Mouse (Mus musculus) limb, embryonic 13.5 days (tissue): Measurements from ENCODE around the gene Fadd. TPM values are rescaled to one million over a fixed set of nuclear protein-coding genes. Genes with fewer than 3 reads are reported as not detected.

Source experiments
- ATAC-seq: fragments of 200-750 bp; cut with Nextera tagmentation; 2 replicates; pipeline ENCODE4 v1.8.0; 2017; ENCODE audit warnings: low read depth, moderate number of reproducible peaks, moderate TSS enrichment; ENCODE audit not compliant: low FRiP score
- H3K27ac ChIP-seq: fragments of 300-500 bp; sonication (generic); 2 replicates; pipeline ENCODE4 v1.5.1; 2015; ENCODE audit warnings: inconsistent platforms, mild to moderate bottlenecking, moderate library complexity
- H3K27me3 ChIP-seq: fragments of 300-500 bp; sonication (generic); 2 replicates; pipeline ENCODE4 v1.6.1; 2015; ENCODE audit warnings: mild to moderate bottlenecking, inconsistent platforms
- H3K36me3 ChIP-seq: fragments of 300-500 bp; sonication (generic); 2 replicates; pipeline ENCODE4 v1.6.1; 2015; ENCODE audit warnings: inconsistent platforms, mild to moderate bottlenecking, moderate library complexity
- H3K4me1 ChIP-seq: fragments of 300-500 bp; sonication (generic); 2 replicates; pipeline ENCODE4 v1.6.1; 2015; ENCODE audit warnings: inconsistent platforms
- H3K4me2 ChIP-seq: fragments of 300-500 bp; sonication (generic); replicated peaks from 2 replicates; pipeline ENCODE4 v1.6.1; 2015; ENCODE audit warnings: inconsistent platforms, mild to moderate bottlenecking, moderate library complexity
- H3K4me3 ChIP-seq: fragments of 300-500 bp; sonication (generic); 2 replicates; pipeline ENCODE4 v1.5.1; 2015; ENCODE audit warnings: moderate library complexity, mild to moderate bottlenecking, inconsistent platforms
- H3K9ac ChIP-seq: fragments of 300-500 bp; sonication (generic); 2 replicates; pipeline ENCODE4 v1.6.1; 2015; ENCODE audit warnings: mild to moderate bottlenecking, inconsistent platforms
- H3K9me3 ChIP-seq: fragments of 300-500 bp; sonication (generic); 2 replicates; pipeline ENCODE4 v1.6.1; 2016; ENCODE audit warnings: inconsistent platforms
- WGBS: fragments of 180-500 bp; shearing (Covaris S2); methylation state at CpG from one replicate; pipeline ENCODE4 v1.1.7; 2015; 5-methylcytosine and 5-hydroxymethylcytosine counted together
- polyA plus RNA-seq: library from polyadenylated mRNA; unstranded; fragments of >200 nt; fragmentation: Nextera tagmentation; extraction: Ambion mirVana; gene quantifications from 2 replicates; pipeline ENCODE4 v1.2.1, GENCODE M21; 2015

The Fadd gene
- polyA plus RNA-seq: 9.6 and 10.6 TPM in 2 replicates

- peak; percentile 87 for ATAC-seq
- Histone ChIP-seq H3K27me3 (peaks cover 5% of the 10 kb centered on the region; the same call in 1 of the 2 replicates), H3K36me3 (peaks cover 22% of the 10 kb centered on the region), H3K4me1 (peaks cover 19% of the 10 kb centered on the region), H3K4me3 (peak within 1 kb of the TSS; percentile 84), H3K4me2 (peak within 1 kb of the TSS; percentile 88), H3K27ac (peak within 1 kb of the TSS; percentile 89), H3K9me3 (no peaks in the 10 kb centered on the region), H3K9ac (peak within 1 kb of the TSS; percentile 84)
- WGBS: 2% methylated on average over 34 of the region's 34 CpGs
Observed at GRCm38 (mm10) chr7:144582284-144582980, at the start of gene Fadd. TSS of gene Fadd (minus strand) at chr7:144582463.

GRCm38 (mm10) chr7:144630622-144631021 lies 48.4 kb upstream of the Fadd start:
- WGBS: 75% methylated on average over 3 of the region's 3 CpGs
- H3K36me3 ChIP-seq: no peaks in the 10 kb centered on the region
- H3K9me3 ChIP-seq: no peaks in the 10 kb centered on the region
- H3K4me3 ChIP-seq: no peak overlapping the region
- H3K9ac ChIP-seq: no peak overlapping the region
- H3K4me1 ChIP-seq: peaks cover 19% of the 10 kb centered on the region
- H3K4me2 ChIP-seq: no peak overlapping the region
- no peaks in the 10 kb centered on the region for H3K27me3 ChIP-seq
- no peak overlapping the region for H3K27ac ChIP-seq
- no peak for ATAC-seq

- Histone ChIP-seq H3K9ac (no peak overlapping the region), H3K27me3 (no peaks in the 10 kb centered on the region), H3K27ac (no peak overlapping the region), H3K9me3 (no peaks in the 10 kb centered on the region), H3K4me1 (peaks cover 19% of the 10 kb centered on the region), H3K4me3 (no peak overlapping the region), H3K36me3 (no peaks in the 10 kb centered on the region), H3K4me2 (no peak overlapping the region)
- no peak for ATAC-seq
- WGBS: 26% methylated on average over 3 of the region's 3 CpGs
Observed at GRCm38 (mm10) chr7:144628334-144628915, 46.2 kb upstream of the Fadd start.

GRCm38 (mm10) chr7:144627606-144628333 lies 45.5 kb upstream of the Fadd start:
- Histone ChIP-seq H3K4me1 (peaks cover 19% of the 10 kb centered on the region), H3K27ac (no peak overlapping the region), H3K4me3 (no peak overlapping the region), H3K9ac (no peak overlapping the region), H3K27me3 (no peaks in the 10 kb centered on the region), H3K36me3 (no peaks in the 10 kb centered on the region), H3K4me2 (no peak overlapping the region), H3K9me3 (no peaks in the 10 kb centered on the region)
- ATAC-seq: no peak
- 34% methylated on average over 13 of the region's 13 CpGs for WGBS

GRCm38 (mm10) chr7:144626042-144626441 lies 43.8 kb upstream of the Fadd start:
- Histone ChIP-seq H3K27ac (no peak overlapping the region), H3K4me2 (no peak overlapping the region), H3K4me3 (no peak overlapping the region), H3K36me3 (no peaks in the 10 kb centered on the region), H3K9me3 (0 out of 2 replicates have a peak, but pooled peaks cover 5% of the 10 kb centered on the region), H3K4me1 (peaks cover 21% of the 10 kb centered on the region), H3K9ac (no peak overlapping the region), H3K27me3 (no peaks in the 10 kb centered on the region)
- 83% methylated on average over 2 of the region's 2 CpGs for WGBS
- no peak for ATAC-seq

- Histone ChIP-seq H3K9ac (no peak overlapping the region; the same call in 1 of the 2 replicates), H3K4me1 (peaks cover 3% of the 10 kb centered on the region; the same call in 1 of the 2 replicates), H3K9me3 (0 out of 2 replicates have a peak, but pooled peaks cover 5% of the 10 kb centered on the region), H3K4me3 (no peak overlapping the region), H3K36me3 (no peaks in the 10 kb centered on the region), H3K4me2 (no peak overlapping the region), H3K27me3 (no peaks in the 10 kb centered on the region), H3K27ac (no peak overlapping the region)
- ATAC-seq: no peak
- WGBS: 64% methylated on average over 22 of the region's 22 CpGs
Observed at GRCm38 (mm10) chr7:144620721-144621681, 38.7 kb upstream of the Fadd start.

- no peak overlapping the region for H3K4me2 ChIP-seq
- no peak for ATAC-seq
- H3K9ac ChIP-seq: no peak overlapping the region
Observed at GRCm38 (mm10) chr7:144620315-144620714, 38.1 kb upstream of the Fadd start.

GRCm38 (mm10) chr7:144615343-144615742 lies 33.1 kb upstream of the Fadd start:
- no peak for ATAC-seq

More at GRCm38 (mm10) chr7:144620315-144620714, 38.1 kb upstream of the Fadd start:
- H3K9me3 ChIP-seq: 0 out of 2 replicates have a peak, but pooled peaks cover 5% of the 10 kb centered on the region
- no peaks in the 10 kb centered on the region for H3K36me3 ChIP-seq
- H3K4me3 ChIP-seq: no peak overlapping the region
- peaks cover 3% of the 10 kb centered on the region; the same call in 1 of the 2 replicates for H3K4me1 ChIP-seq
- H3K27me3 ChIP-seq: no peaks in the 10 kb centered on the region
- H3K27ac ChIP-seq: no peak overlapping the region

GRCm38 (mm10) chr7:144612829-144613228 lies 30.6 kb upstream of the Fadd start:
- no peak overlapping the region for H3K4me3 ChIP-seq
- H3K4me2 ChIP-seq: no peak overlapping the region
- H3K9ac ChIP-seq: no peak overlapping the region
- H3K9me3 ChIP-seq: no peaks in the 10 kb centered on the region
- no peaks in the 10 kb centered on the region for H3K4me1 ChIP-seq
- H3K36me3 ChIP-seq: no peaks in the 10 kb centered on the region
- H3K27ac ChIP-seq: no peak overlapping the region
- H3K27me3 ChIP-seq: no peaks in the 10 kb centered on the region
- 73% methylated on average over 4 of the region's 4 CpGs for WGBS
- no peak for ATAC-seq

More at GRCm38 (mm10) chr7:144615343-144615742, 33.1 kb upstream of the Fadd start:
- H3K4me2 ChIP-seq: no peak overlapping the region
- no peaks in the 10 kb centered on the region for H3K36me3 ChIP-seq
- no peaks in the 10 kb centered on the region for H3K27me3 ChIP-seq
- no peaks in the 10 kb centered on the region for H3K9me3 ChIP-seq
- H3K9ac ChIP-seq: no peak overlapping the region
- H3K4me3 ChIP-seq: no peak overlapping the region
- WGBS: 73% methylated on average over 6 of the region's 6 CpGs
- no peaks in the 10 kb centered on the region for H3K4me1 ChIP-seq
- H3K27ac ChIP-seq: no peak overlapping the region

- H3K4me3 ChIP-seq: no peak overlapping the region
- no peak for ATAC-seq
- no peaks in the 10 kb centered on the region for H3K36me3 ChIP-seq
- WGBS: 73% methylated on average over 4 of the region's 4 CpGs
- no peaks in the 10 kb centered on the region for H3K4me1 ChIP-seq
- H3K9ac ChIP-seq: no peak overlapping the region
- no peaks in the 10 kb centered on the region for H3K9me3 ChIP-seq
- H3K27ac ChIP-seq: no peak overlapping the region
- H3K4me2 ChIP-seq: no peak overlapping the region
- H3K27me3 ChIP-seq: no peaks in the 10 kb centered on the region
Observed at GRCm38 (mm10) chr7:144612351-144612750, 30.1 kb upstream of the Fadd start.

- ATAC-seq: no peak
- H3K27ac ChIP-seq: no peak overlapping the region
- H3K4me1 ChIP-seq: no peaks in the 10 kb centered on the region
- H3K4me2 ChIP-seq: no peak overlapping the region
- H3K4me3 ChIP-seq: no peak overlapping the region
- WGBS: 82% methylated on average over 16 of the region's 16 CpGs
- no peaks in the 10 kb centered on the region for H3K36me3 ChIP-seq
- no peaks in the 10 kb centered on the region for H3K27me3 ChIP-seq
- H3K9ac ChIP-seq: no peak overlapping the region; the same call in 1 of the 2 replicates
- no peaks in the 10 kb centered on the region for H3K9me3 ChIP-seq
Observed at GRCm38 (mm10) chr7:144611595-144611994, 29.3 kb upstream of the Fadd start.
